Mouse (Mus musculus) kidney, adult 9 months (tissue): ENCODE measurements around the gene Lmo4.

ENCODE experiments used
- DNase-seq: peaks from one replicate; pipeline ENCODE4 v3.0.0; 2022

Gene Lmo4

DNA sequence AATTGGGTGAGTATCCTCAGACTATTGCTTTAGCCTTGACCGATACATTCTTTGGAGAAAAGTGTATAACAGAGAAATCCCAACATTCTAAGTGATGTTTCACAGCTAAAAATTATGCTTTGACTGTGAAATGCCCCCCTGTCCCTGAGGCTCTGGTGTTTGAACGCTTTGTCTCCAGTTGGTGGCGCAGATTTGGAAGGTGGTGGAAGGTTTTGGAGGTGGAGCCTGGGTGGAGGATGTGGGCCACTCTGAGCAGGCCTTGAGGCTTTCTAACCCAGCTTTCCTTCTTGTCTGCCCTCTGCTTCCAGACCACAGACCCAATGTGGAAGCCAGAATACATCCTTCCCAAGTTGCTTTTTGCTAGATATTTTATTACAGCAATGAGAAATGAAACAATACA, 57.8 kb downstream of the Lmo4 start:
- no peak for DNase-seq

DNA sequence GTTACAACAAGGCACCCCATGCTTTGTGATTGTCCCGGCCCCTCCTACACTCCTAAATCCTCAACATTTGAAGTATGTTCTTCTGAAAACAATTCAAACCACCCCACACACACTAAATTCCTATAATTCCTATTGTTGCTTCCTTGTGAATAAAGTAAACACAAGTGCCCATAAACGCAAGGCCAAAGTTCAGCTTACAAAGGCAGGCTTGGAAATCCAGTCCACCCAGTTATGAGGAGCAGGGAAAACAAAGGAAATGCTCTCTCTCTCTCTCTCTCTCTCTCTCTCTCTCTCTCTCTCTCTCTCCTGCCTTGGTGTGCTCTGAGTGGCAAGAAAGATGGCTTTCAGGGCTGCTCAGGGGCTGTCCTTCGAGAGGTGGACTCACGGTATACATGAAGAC, 61.0 kb downstream of the Lmo4 start:
- DNase-seq = no peak

DNA sequence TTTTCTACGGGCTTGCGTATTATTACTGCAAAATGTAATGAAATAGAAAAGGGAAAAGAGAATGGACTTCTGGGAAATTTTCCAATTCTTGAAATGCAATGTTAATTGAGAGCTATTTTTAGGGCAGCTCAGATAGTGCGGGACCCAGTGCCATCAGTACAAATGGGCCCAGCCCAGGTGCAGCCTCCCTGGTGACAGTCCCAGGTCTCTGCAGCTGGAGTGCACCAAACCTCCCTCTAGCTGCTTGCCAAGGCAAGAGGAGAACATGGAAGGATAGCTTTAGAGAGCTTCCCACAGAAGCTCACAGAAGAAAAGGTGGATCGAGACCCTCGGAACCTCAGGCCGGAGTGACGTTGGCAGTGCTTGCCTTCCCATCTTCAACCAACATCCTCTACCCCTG, 62.1 kb downstream of the Lmo4 start:
- no peak for DNase-seq

DNA sequence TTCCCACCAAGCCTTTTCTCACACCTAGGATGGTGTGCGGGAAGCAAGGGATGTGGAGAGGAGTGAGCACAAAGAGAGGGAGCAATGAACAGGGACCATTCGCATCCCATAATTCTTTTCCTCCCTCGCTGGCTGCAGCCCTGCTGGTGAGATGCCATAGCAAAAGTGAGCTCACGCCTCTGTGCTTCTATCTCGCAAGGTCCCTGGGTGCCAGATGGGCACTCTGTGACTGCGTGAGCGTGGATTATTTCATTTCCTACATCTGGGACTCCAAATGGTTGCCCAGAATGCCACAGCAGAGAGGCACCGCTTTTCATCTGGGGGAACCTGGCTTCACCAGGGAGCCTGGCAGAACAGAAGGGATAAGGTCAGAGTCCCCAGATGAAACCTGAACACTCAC, 63.2 kb downstream of the Lmo4 start:
- no peak for DNase-seq

DNA sequence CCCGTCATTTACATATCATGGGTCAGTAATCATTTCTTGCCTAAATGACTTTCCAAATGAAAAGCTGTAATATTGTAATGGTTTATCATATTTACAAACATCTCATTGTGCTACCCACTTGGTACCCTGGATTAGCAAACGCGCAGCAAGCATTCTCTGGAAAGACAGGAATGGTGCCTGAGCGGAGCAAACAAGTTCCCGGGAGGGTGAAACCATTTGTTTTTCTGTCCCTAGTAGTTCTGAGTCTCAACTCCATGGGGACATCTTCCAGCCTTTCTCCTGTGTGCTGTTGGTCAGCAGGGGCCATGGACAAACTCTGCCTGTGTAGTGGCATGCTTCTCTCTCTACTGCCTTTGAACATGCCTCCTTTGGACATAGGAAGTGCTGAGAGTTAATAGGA, 64.2 kb downstream of the Lmo4 start:
- DNase-seq = no peak

DNA sequence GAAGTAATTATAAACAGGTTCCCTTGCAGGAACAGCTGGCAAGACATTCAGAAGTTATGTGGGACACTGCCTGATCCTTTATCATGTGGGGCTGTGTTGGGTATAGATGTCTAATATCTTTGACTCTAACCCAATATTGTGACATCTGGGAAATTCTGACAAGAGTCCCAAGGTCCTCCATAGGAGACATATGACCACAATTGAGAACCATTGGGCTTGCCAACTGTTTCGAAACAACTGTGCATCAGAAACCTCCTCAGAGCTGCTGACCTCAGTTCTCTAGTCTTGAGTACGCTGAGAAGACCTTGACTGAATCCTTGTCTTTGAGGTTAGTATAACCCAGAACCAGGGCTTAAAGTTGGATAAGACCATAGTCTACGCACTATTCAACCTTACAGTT, 66.4 kb downstream of the Lmo4 start:
- DNase-seq = no peak
